Mouse (Mus musculus) testis, adult 2 months (tissue): Measurements from ENCODE around the gene Ddx31. TPM values are rescaled to one million over a fixed set of nuclear protein-coding genes. Genes with fewer than 3 reads are reported as not detected.

Experiments used
- H3K27ac ChIP-seq: fragments of 200-500 bp; 2 replicates; pipeline ENCODE4 v1.5.1; 2012; ENCODE audit warnings: low read depth, low read length; ENCODE audit not compliant: control insufficient read depth, insufficient read depth
- H3K27me3 ChIP-seq: fragments of 200-500 bp; 2 replicates; pipeline ENCODE4 v1.6.1; 2012; ENCODE audit warnings: mild to moderate bottlenecking, low read length, moderate library complexity; ENCODE audit not compliant: control insufficient read depth, insufficient read depth
- H3K36me3 ChIP-seq: fragments of 200-500 bp; 2 replicates; pipeline ENCODE4 v1.6.1; 2012; ENCODE audit warnings: mild to moderate bottlenecking, low read length; ENCODE audit not compliant: control insufficient read depth, insufficient read depth
- H3K4me1 ChIP-seq: fragments of 200-500 bp; 2 replicates; pipeline ENCODE4 v1.6.1; 2012; ENCODE audit warnings: low read length; ENCODE audit not compliant: control insufficient read depth, insufficient read depth
- H3K4me3 ChIP-seq: fragments of 200-500 bp; 2 replicates; pipeline ENCODE4 v1.5.1; 2012; ENCODE audit warnings: low read depth, mild to moderate bottlenecking, low read length, moderate library complexity, mixed read lengths; ENCODE audit not compliant: control insufficient read depth
- CTCF ChIP-seq: fragments of 200-500 bp; IDR thresholded peaks from 2 replicates; pipeline ENCODE4 v1.5.1; 2012; ENCODE audit warnings: low read depth, mild to moderate bottlenecking, inconsistent platforms, low read length, moderate library complexity; ENCODE audit not compliant: control insufficient read depth, insufficient read depth, insufficient replicate concordance
- POLR2A ChIP-seq: fragments of 200-500 bp; IDR thresholded peaks from 2 replicates; pipeline ENCODE4 v1.6.1; 2012; ENCODE audit warnings: low read depth, mild to moderate bottlenecking, inconsistent platforms, low read length, moderate library complexity; ENCODE audit not compliant: control insufficient read depth
- polyA plus RNA-seq: library from polyadenylated mRNA; depleted of rRNA; stranded (reverse); fragments of >200 nt; gene quantifications from 2 replicates; pipeline ENCODE4 v1.2.3, GENCODE M21; 2012; rRNA removed

Ddx31 gene
- polyA plus RNA-seq, 1 experiment = 5.0 TPM

- TF ChIP-seq POLR2A = no peak
- no peak for TF ChIP-seq CTCF
- Histone ChIP-seq H3K4me3 (no peak overlapping the region), H3K4me1 (peaks cover 3% of the 10 kb centered on the region; the same call in 1 of the 2 replicates), H3K36me3 (no peaks in the 10 kb centered on the region), H3K27ac (no peak overlapping the region), H3K27me3 (no peaks in the 10 kb centered on the region)
Measured at GRCm38 (mm10) chr2:28952981-28953380, 112.8 kb downstream of the Ddx31 start.

GRCm38 (mm10) chr2:28954595-28954994 is 114.4 kb downstream of the Ddx31 start:
- Histone ChIP-seq H3K4me1 (peaks cover 3% of the 10 kb centered on the region; the same call in 1 of the 2 replicates), H3K36me3 (no peaks in the 10 kb centered on the region), H3K4me3 (no peak overlapping the region), H3K27me3 (no peaks in the 10 kb centered on the region), H3K27ac (no peak overlapping the region)
- no peak for TF ChIP-seq CTCF
- no peak for TF ChIP-seq POLR2A

Other genes starting within 250 kb of the Ddx31 start
- gene Gfi1b, start 218.4 kb upstream of the Ddx31 start, polyA plus RNA-seq = 1.0 and 1.3 TPM in 2 replicates
- 20.3 and 21.6 TPM in 2 replicates for gene Tsc1, start 199.2 kb upstream of the Ddx31 start, polyA plus RNA-seq
- 1,393 and 1,506 TPM in 2 replicates for gene Spaca9, start 140.7 kb upstream of the Ddx31 start, polyA plus RNA-seq
- 294 and 299 TPM in 2 replicates for gene Ak8, start 140.2 kb upstream of the Ddx31 start, polyA plus RNA-seq
- 12.2 and 13.0 TPM in 2 replicates for gene Gtf3c4, start within 50 bp of the Ddx31 start, polyA plus RNA-seq
- gene Barhl1, start 76.3 kb downstream of the Ddx31 start, polyA plus RNA-seq = 0.35 and 0.43 TPM in 2 replicates
- gene Cfap77, start 214.7 kb downstream of the Ddx31 start, polyA plus RNA-seq = 19.9 and 20.9 TPM in 2 replicates
- 8.1 and 10.9 TPM in 2 replicates for gene Ttf1, start 219.9 kb downstream of the Ddx31 start, polyA plus RNA-seq